Mouse (Mus musculus) heart, embryonic 16.5 days (tissue): Measurements from ENCODE around the gene Defa31. TPM values are rescaled to one million over a fixed set of nuclear protein-coding genes. Genes with fewer than 3 reads are reported as not detected.
"Not testable (repeated sequence)": the region's sequence is repeated elsewhere in the genome, so short reads cannot be mapped to it uniquely, and the experiment has no call there.

Experiments used
- ATAC-seq: fragments of 200-750 bp; cut with Nextera tagmentation; replicated peaks from 2 replicates; pipeline ENCODE4 v1.8.0; 2017; ENCODE audit warnings: moderate number of reproducible peaks; ENCODE audit not compliant: insufficient read depth, low FRiP score; ENCODE audit errors: extremely low read depth
- H3K27ac ChIP-seq: fragments of 300-500 bp; sonication (generic); 2 replicates; pipeline ENCODE4 v1.5.1; 2014; ENCODE audit warnings: mild to moderate bottlenecking, low read length, control low read depth, moderate library complexity
- H3K27me3 ChIP-seq: fragments of 300-500 bp; sonication (generic); 2 replicates; pipeline ENCODE4 v1.6.1; 2014; ENCODE audit warnings: low read length, mixed read lengths; ENCODE audit not compliant: control insufficient read depth, insufficient read depth
- H3K36me3 ChIP-seq: fragments of 300-500 bp; sonication (generic); 2 replicates; pipeline ENCODE4 v1.6.1; 2014; ENCODE audit not compliant: control insufficient read depth, insufficient read depth
- H3K4me1 ChIP-seq: fragments of 300-500 bp; sonication (generic); 2 replicates; pipeline ENCODE4 v1.6.1; 2014; ENCODE audit warnings: low read length, mixed read lengths; ENCODE audit not compliant: control insufficient read depth, insufficient read depth
- H3K4me2 ChIP-seq: fragments of 300-500 bp; sonication (generic); 2 replicates; pipeline ENCODE4 v1.6.1; 2014; ENCODE audit warnings: low read depth, mild to moderate bottlenecking, control low read depth, low read length
- H3K4me3 ChIP-seq: fragments of 300-500 bp; sonication (generic); 2 replicates; pipeline ENCODE4 v1.5.1; 2014; ENCODE audit warnings: mild to moderate bottlenecking, control low read depth, low read length
- H3K9ac ChIP-seq: fragments of 300-500 bp; sonication (generic); 2 replicates; pipeline ENCODE4 v1.6.1; 2014; ENCODE audit warnings: low read length, control low read depth
- H3K9me3 ChIP-seq: fragments of 300-500 bp; sonication (generic); replicated peaks from 2 replicates; pipeline ENCODE4 v1.6.1; 2016; ENCODE audit warnings: low read length; ENCODE audit not compliant: control insufficient read depth
- WGBS: fragments of 180-500 bp; shearing (Covaris S2); extraction: QIAGEN DNeasy Blood & Tissue Kit; methylation state at CpG from one replicate; pipeline ENCODE4 v1.1.7; 2014; 5-methylcytosine and 5-hydroxymethylcytosine counted together
- polyA plus RNA-seq: library from polyadenylated mRNA; unstranded; fragments of >200 nt; fragmentation: Nextera tagmentation; extraction: Ambion mirVana; gene quantifications from 2 replicates; pipeline ENCODE4 v1.2.1, GENCODE M21; 2015

Defa31 gene
- not detected in 2 replicates for polyA plus RNA-seq

DNA sequence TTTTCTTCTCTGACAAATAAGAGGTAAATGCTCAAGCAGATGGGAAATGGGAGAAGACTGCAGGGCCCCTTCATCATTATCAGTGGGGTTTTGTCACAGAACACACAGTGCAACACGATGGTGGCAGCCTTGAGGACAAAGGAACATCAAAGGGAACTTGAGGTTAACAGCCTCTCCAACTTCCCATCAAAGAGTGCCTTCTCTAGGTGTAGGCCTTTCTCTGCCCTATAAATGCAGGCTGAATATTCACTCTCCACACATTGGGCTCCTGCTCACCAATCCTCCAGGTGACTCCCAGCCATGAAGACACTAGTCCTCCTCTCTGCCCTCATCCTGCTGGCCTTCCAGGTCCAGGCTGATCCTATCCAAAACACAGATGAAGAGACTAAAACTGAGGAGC, at the start of gene Defa31:
TSS of gene Defa31 (plus strand) at position 301 of the 400 bp plus-strand sequence.
- not testable (repeated sequence) for ATAC-seq, H3K4me2 ChIP-seq, H3K4me3 ChIP-seq, H3K27me3 ChIP-seq, H3K9me3 ChIP-seq, H3K36me3 ChIP-seq, H3K9ac ChIP-seq, H3K27ac ChIP-seq, H3K4me1 ChIP-seq
- WGBS, result no CpG with 5 or more reads among the region's 1 CpGs

DNA sequence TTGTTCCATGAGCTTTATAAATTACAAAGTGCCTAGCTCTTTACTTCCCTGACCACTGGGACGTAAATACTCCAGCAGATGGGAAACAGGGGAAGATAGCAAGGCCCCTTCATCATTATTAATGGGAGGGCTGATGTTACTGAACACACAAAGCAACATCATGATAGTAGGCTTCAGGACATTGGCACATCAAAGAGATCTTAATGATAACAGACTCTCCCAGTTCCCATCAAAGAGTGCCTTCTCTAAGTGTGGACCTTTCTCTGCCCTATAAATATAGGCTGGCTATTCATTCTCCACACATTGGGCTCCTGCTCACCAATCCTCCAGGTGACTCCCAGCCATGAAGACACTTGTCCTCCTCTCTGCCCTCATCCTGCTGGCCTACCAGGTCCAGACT, 29.4 kb upstream of the Defa31 start, which contains the start of gene Defa22:
TSS of gene Defa22 (plus strand) at position 301 of the 400 bp plus-strand sequence.
- not testable (repeated sequence) for ATAC-seq, H3K9me3 ChIP-seq, H3K4me2 ChIP-seq, H3K4me1 ChIP-seq, H3K9ac ChIP-seq, H3K27ac ChIP-seq, H3K36me3 ChIP-seq, H3K27me3 ChIP-seq, H3K4me3 ChIP-seq
- WGBS, result no CpG with 5 or more reads among the region's 1 CpGs

DNA sequence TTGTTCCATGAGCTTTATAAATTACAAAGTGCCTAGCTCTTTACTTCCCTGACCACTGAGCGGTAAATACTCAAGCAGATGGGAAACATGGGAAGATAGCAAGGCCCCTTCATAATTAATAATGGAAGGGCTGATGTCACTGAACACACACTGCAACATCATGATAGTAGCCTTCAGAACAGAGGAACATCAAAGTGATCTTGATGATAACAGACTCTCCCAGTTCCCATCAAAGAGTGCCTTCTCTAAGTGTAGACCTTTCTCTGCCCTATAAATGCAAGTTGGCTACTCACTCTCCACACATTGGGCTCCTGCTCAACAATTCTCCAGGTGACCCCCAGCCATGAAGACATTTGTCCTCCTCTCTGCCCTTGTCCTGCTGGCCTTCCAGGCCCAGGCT, 9.8 kb downstream of the Defa31 start, which contains the start of gene Gm15293:
TSS of gene Gm15293 (plus strand) at position 301 of the 400 bp plus-strand sequence.
- H3K4me1 ChIP-seq, H3K4me2 ChIP-seq, H3K27ac ChIP-seq, H3K36me3 ChIP-seq, H3K27me3 ChIP-seq, H3K9ac ChIP-seq, H3K4me3 ChIP-seq, H3K9me3 ChIP-seq, ATAC-seq: not testable (repeated sequence)
- WGBS, result no CpG with 5 or more reads among the region's 1 CpGs

Other genes starting within 250 kb of the Defa31 start
- not detected in 2 replicates for gene AY761185, start 246.9 kb upstream of the Defa31 start, polyA plus RNA-seq
- gene Defa21, start 166.1 kb upstream of the Defa31 start, polyA plus RNA-seq, result 0.55 TPM in 1 of 2 replicates, not detected in the other
- gene Defa23, start 136.6 kb upstream of the Defa31 start, polyA plus RNA-seq, result 0.68 TPM in 1 of 2 replicates, not detected in the other
- gene Defa35, start 126.6 kb upstream of the Defa31 start, polyA plus RNA-seq, result not detected in 2 replicates
- gene Defa25, start 107.2 kb upstream of the Defa31 start, polyA plus RNA-seq, result not detected in 2 replicates
- not detected in 2 replicates for gene Gm14851, start 95.6 kb upstream of the Defa31 start, polyA plus RNA-seq
- gene Defa30, start 57.0 kb upstream of the Defa31 start, polyA plus RNA-seq, result 0.71 TPM in 1 of 2 replicates, not detected in the other
- gene Defa22, start 29.3 kb upstream of the Defa31 start, polyA plus RNA-seq, result 2.1 TPM in 1 of 2 replicates, not detected in the other
- not detected in 2 replicates for gene Gm15293, start 9.9 kb downstream of the Defa31 start, polyA plus RNA-seq
- gene Gm15292, start 58.1 kb downstream of the Defa31 start, polyA plus RNA-seq, result not detected in 2 replicates
- gene Defa27, start 123.9 kb downstream of the Defa31 start, polyA plus RNA-seq, result not detected in 2 replicates
- not detected in 2 replicates for gene Defa29, start 135.4 kb downstream of the Defa31 start, polyA plus RNA-seq
- not detected in 2 replicates for gene Defa2, start 186.9 kb downstream of the Defa31 start, polyA plus RNA-seq
- 1.2 TPM in 1 of 2 replicates, not detected in the other for gene Defa33, start 200.2 kb downstream of the Defa31 start, polyA plus RNA-seq
- gene Defa36, start 235.8 kb downstream of the Defa31 start, polyA plus RNA-seq, result 0.50 TPM in 1 of 2 replicates, not detected in the other